Mouse (Mus musculus) limb, embryonic 10.5 days (tissue): ENCODE measurements at regions not wholly inside any gene's neighbourhood (a gene's known extent, or its start where the extent isn't known, plus 50 kb on each side); places are given as distances from the start of the nearest gene placed in this dataset.
A peak's percentile ranks its signal among the peaks of the same experiment; 100 is the strongest.

Source experiments
- DNase-seq: peaks from one replicate; pipeline ENCODE4 v3.0.0-alpha.2; 2017; ENCODE audit warnings: low spot score
- H3K27ac ChIP-seq: fragments of 300-500 bp; sonication (generic); 2 replicates; pipeline ENCODE4 v1.5.1; 2016; ENCODE audit warnings: mild to moderate bottlenecking
- H3K27me3 ChIP-seq: fragments of 300-500 bp; sonication (generic); 2 replicates; pipeline ENCODE4 v1.6.1; 2016; ENCODE audit warnings: low read depth, mild to moderate bottlenecking; ENCODE audit not compliant: poor library complexity, severe bottlenecking
- H3K36me3 ChIP-seq: fragments of 300-500 bp; sonication (generic); 2 replicates; pipeline ENCODE4 v1.6.1; 2016; ENCODE audit warnings: mild to moderate bottlenecking, moderate library complexity
- H3K4me1 ChIP-seq: fragments of 300-500 bp; sonication (generic); 2 replicates; pipeline ENCODE4 v1.6.1; 2016
- H3K4me3 ChIP-seq: fragments of 300-500 bp; sonication (generic); 2 replicates; pipeline ENCODE4 v1.5.1; 2016; ENCODE audit warnings: mild to moderate bottlenecking, moderate library complexity
- H3K9me3 ChIP-seq: fragments of 300-500 bp; sonication (generic); replicated peaks from 2 replicates; pipeline ENCODE4 v1.6.1; 2016; ENCODE audit warnings: mild to moderate bottlenecking
- WGBS: fragments of 180-500 bp; shearing (Covaris S2); methylation state at CpG from one replicate; pipeline ENCODE4 v1.1.7; 2016; 5-methylcytosine and 5-hydroxymethylcytosine counted together

DNA sequence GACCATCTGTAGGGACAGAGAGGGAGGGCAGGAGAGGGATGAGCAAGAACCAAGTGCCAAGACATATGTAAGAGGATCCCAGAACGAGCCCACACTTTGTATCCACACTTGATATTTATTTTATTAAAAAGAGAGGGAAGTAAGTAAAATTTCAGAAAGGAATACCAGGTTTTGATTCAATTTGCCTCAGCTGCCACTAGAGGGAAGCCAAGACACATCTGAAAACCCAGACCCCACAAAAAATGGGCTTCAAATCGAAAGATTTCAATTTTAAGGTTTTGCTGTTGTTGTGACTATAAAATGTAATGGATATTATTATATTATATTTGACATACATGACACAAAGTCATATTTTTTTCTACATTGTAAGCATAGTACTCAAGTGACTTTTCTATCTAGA lies 81.1 kb upstream of the Ptpn13 start:
- H3K36me3 ChIP-seq, result no peaks in the 10 kb centered on the region
- DNase-seq, result no peak
- H3K27ac ChIP-seq, result no peak overlapping the region
- no peaks in the 10 kb centered on the region for H3K9me3 ChIP-seq
- H3K4me1 ChIP-seq, result peaks cover 13% of the 10 kb centered on the region
- 36% methylated on average over 2 of the region's 2 CpGs for WGBS
- H3K27me3 ChIP-seq, result peaks cover 32% of the 10 kb centered on the region
- H3K4me3 ChIP-seq, result no peak overlapping the region

DNA sequence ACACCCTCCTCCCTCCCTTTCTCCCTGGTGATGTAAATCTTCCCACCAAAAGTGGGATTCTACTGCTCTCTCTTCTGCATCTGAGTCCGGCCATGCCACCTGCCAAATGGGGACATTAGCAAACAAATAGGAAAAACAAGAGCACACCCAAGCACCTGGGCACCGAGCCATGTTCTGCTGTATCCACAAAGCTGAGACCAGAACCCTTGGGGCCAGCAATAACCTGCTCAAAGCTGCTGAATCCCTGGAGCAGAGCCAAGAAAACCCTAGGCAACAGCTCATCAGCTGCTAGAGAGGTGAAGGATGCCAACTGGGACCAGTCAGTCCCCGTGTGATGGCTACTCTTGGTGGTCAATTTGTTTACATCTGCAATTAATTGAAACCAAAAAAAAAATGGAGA lies 83.5 kb upstream of the Ptpn13 start:
- Histone ChIP-seq H3K9me3 (no peaks in the 10 kb centered on the region), H3K36me3 (no peaks in the 10 kb centered on the region), H3K4me3 (no peak overlapping the region), H3K27ac (no peak overlapping the region), H3K4me1 (peaks cover 24% of the 10 kb centered on the region), H3K27me3 (peaks cover 36% of the 10 kb centered on the region)
- WGBS, result 72% methylated on average over 3 of the region's 3 CpGs
- DNase-seq, result no peak

GRCm38 (mm10) chr5:103340626-103341025 lies 84.4 kb upstream of the Ptpn13 start:
- Histone ChIP-seq H3K9me3 (no peaks in the 10 kb centered on the region), H3K4me1 (peaks cover 32% of the 10 kb centered on the region), H3K27ac (no peak overlapping the region), H3K27me3 (peaks cover 36% of the 10 kb centered on the region), H3K36me3 (no peaks in the 10 kb centered on the region), H3K4me3 (no peak overlapping the region)
- no peak for DNase-seq
- WGBS, result 48% methylated on average over 9 of the region's 9 CpGs

DNA sequence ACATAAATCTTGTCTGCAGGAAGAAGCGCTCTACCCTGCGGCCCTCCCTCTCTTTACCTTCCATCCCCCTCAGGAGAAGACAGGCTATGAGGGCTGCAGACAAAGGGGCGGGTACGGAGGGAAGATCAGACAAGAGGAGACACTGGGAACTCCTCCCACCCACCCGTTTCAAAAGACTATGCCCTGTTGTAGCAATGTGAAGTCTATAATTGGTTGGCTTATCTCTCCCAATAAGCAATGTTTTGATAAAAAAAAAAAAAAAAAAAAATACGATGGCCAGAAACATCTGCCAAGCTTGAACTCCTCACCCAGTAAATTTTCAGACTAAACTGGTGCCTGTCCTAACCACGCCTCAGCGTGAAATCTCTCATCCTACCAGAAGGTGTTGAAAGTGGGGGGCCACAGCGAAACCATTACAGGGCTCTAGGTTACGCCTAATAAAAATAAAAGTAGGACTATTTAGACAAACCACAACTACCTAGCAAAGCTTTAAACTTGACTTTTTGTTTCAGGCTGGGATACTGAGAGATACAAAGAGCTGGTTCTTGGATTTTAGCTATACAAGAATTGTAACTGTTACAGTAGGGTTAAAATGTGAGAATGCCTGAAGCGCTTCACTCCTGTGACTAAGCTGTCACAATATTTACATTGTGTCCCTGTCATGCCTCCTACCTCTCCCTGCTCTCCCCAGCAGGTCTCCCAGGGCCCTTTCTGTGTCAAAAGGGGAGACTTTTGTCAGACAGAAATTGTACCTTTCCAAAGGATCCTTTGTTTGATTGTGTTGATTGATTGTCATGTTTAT lies 88.1 kb upstream of the Ptpn13 start:
- Histone ChIP-seq H3K36me3 (no peaks in the 10 kb centered on the region), H3K27ac (no peak overlapping the region; the same call in 1 of the 2 replicates), H3K27me3 (peaks cover 24% of the 10 kb centered on the region), H3K4me1 (peaks cover 36% of the 10 kb centered on the region), H3K9me3 (no peaks in the 10 kb centered on the region), H3K4me3 (0 out of 2 replicates have a peak overlapping the region, but pooled peaks have one; percentile 7)
- no peak for DNase-seq
- 10% methylated on average over 11 of the region's 11 CpGs for WGBS

- WGBS, result 26% methylated on average over 12 of the region's 12 CpGs
- Histone ChIP-seq H3K27me3 (peaks cover 17% of the 10 kb centered on the region), H3K27ac (peak overlapping the region; percentile 15; the same call in 1 of the 2 replicates), H3K4me1 (peaks cover 31% of the 10 kb centered on the region), H3K4me3 (peak overlapping the region; percentile 7; the same call in 1 of the 2 replicates), H3K9me3 (no peaks in the 10 kb centered on the region), H3K36me3 (no peaks in the 10 kb centered on the region)
- no peak for DNase-seq
These were observed 88.9 kb upstream of the Ptpn13 start for GRCm38 (mm10) chr5:103335916-103336688.

- H3K36me3 ChIP-seq, result no peaks in the 10 kb centered on the region
- H3K4me3 ChIP-seq, result no peak overlapping the region
- no peak for DNase-seq
- no peaks in the 10 kb centered on the region for H3K4me1 ChIP-seq
- no peak overlapping the region for H3K27ac ChIP-seq
- H3K27me3 ChIP-seq, result no peaks in the 10 kb centered on the region
- H3K9me3 ChIP-seq, result no peaks in the 10 kb centered on the region
- 80% methylated on average over 10 of the region's 10 CpGs for WGBS
These were observed 98.6 kb upstream of the Ptpn13 start for GRCm38 (mm10) chr5:103326412-103326811.

GRCm38 (mm10) chr5:103320341-103320740 lies 104.7 kb upstream of the Ptpn13 start:
- Histone ChIP-seq H3K36me3 (no peaks in the 10 kb centered on the region), H3K9me3 (no peaks in the 10 kb centered on the region), H3K27ac (no peak overlapping the region), H3K4me1 (0 out of 2 replicates have a peak, but pooled peaks cover 3% of the 10 kb centered on the region), H3K27me3 (no peaks in the 10 kb centered on the region), H3K4me3 (no peak overlapping the region)
- DNase-seq, result no peak
- 85% methylated on average over 5 of the region's 5 CpGs for WGBS

DNA sequence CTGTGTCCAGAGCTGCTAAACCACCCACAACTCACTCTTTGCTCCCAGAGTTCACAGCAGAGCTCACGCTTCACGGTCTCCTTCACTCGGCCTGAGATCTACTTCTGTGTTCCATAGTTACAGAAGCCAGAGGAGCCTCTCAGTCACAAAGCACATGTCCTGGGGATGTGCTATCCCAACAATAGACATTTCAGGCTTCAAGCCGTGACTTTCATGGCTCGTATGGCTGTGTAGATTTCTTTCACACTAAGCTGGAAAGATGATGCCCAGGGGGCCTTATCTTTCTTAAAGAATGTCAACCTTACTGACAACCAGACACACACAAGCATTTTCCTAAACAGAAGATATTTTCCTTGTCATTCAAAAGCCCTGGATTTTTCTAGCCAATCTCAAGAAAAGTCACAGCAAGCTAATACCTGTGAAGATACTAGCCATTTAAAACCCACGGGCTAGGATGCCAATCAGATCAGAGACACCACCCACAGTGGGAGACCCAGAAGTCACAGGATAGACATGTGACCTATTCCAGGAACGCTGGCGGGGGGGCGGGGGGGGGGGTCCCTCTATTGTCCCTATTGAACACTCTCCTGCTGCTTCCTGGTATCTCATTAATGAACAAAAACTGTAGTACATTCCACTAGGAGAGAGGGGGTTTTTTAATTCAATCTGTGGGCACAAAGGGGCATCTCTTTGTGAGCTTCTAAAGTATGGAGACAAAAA lies 98.8 kb upstream of the Mapk10 start:
- H3K4me3 ChIP-seq, result no peak overlapping the region
- no peaks in the 10 kb centered on the region for H3K27me3 ChIP-seq
- no peak for DNase-seq
- H3K27ac ChIP-seq, result no peak overlapping the region
- WGBS, result 75% methylated on average over 9 of the region's 9 CpGs
- H3K36me3 ChIP-seq, result no peaks in the 10 kb centered on the region
- no peaks in the 10 kb centered on the region for H3K9me3 ChIP-seq
- H3K4me1 ChIP-seq, result no peaks in the 10 kb centered on the region

DNA sequence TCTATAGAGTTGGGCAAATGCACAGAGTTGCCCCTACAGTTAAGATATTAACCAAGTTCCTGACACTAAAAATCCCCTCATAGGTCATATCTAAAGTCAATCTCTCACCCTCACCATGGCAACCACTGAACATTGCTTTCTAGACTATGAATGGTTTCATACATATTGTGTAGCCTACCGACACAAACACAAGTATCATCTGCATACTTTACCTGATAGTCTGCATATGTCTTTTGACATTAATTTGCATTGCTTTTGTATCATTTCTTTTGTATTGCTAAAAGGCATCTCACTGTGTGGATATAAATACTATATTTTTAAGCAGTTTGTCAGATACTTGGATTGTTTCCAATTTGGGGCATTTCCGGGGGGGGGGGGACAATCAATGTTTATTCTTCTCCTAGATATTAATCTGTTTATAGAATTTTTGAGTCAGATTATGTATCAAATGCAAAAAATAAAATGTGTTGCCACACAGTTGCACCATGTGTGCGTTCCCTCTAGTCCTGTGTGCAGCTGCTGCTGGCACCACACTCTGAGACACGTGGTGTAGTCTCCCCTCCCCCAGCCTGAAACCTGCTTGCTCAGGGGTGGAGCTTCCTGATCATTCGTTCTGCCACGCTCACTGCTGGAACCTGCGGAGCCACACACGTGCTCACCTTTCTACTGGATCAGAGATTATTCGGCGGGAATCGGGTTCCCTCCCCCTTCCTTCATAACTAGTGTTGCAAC lies 94.7 kb upstream of the Mapk10 start:
- no peaks in the 10 kb centered on the region for H3K36me3 ChIP-seq
- 80% methylated on average over 11 of the region's 11 CpGs for WGBS
- no peak for DNase-seq
- no peaks in the 10 kb centered on the region for H3K4me1 ChIP-seq
- no peaks in the 10 kb centered on the region for H3K27me3 ChIP-seq
- no peaks in the 10 kb centered on the region for H3K9me3 ChIP-seq
- no peak overlapping the region for H3K27ac ChIP-seq
- H3K4me3 ChIP-seq, result no peak overlapping the region

GRCm38 (mm10) chr5:103304975-103305374 lies 93.8 kb upstream of the Mapk10 start:
- WGBS, result 97% methylated on average over 1 of the region's 1 CpGs
- no peaks in the 10 kb centered on the region for H3K36me3 ChIP-seq
- no peaks in the 10 kb centered on the region for H3K27me3 ChIP-seq
- H3K4me1 ChIP-seq, result no peaks in the 10 kb centered on the region
- H3K4me3 ChIP-seq, result no peak overlapping the region
- H3K9me3 ChIP-seq, result no peaks in the 10 kb centered on the region
- DNase-seq, result no peak
- no peak overlapping the region for H3K27ac ChIP-seq

GRCm38 (mm10) chr5:103302744-103303143 lies 91.6 kb upstream of the Mapk10 start:
- no peak for DNase-seq
- WGBS, result 92% methylated on average over 10 of the region's 10 CpGs
- no peak overlapping the region for H3K4me3 ChIP-seq
- no peaks in the 10 kb centered on the region for H3K36me3 ChIP-seq
- no peaks in the 10 kb centered on the region for H3K4me1 ChIP-seq
- no peaks in the 10 kb centered on the region for H3K9me3 ChIP-seq
- H3K27ac ChIP-seq, result no peak overlapping the region
- no peaks in the 10 kb centered on the region for H3K27me3 ChIP-seq

DNA sequence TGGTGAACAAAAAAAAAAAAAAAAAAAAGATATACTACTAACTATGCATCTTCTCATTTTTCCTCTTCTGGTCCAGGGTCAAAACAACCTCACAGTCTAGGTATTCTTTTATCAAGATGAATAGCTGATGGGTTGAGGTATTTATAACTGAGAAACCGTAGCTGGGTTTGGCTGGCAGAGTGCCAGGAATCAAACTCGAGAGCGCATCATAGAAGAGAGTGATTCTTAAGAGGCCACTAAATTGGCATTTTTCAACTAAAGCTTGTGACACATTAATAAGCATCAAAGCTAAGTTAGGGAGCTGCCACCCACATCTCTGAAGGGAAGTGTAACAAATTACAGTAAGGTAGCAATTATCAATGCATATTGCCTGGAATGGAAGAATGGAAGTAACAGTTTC lies 90.2 kb upstream of the Mapk10 start:
- H3K4me3 ChIP-seq, result no peak overlapping the region
- H3K27me3 ChIP-seq, result no peaks in the 10 kb centered on the region
- 93% methylated on average over 3 of the region's 3 CpGs for WGBS
- H3K4me1 ChIP-seq, result no peaks in the 10 kb centered on the region
- H3K36me3 ChIP-seq, result no peaks in the 10 kb centered on the region
- H3K27ac ChIP-seq, result no peak overlapping the region
- no peak for DNase-seq
- no peaks in the 10 kb centered on the region for H3K9me3 ChIP-seq
